Mouse (Mus musculus) right cerebral cortex, postnatal 14 days (tissue): ENCODE results near the gene Kifc1.
"Not testable (repeated sequence)": the region's sequence is repeated elsewhere in the genome, so short reads cannot be mapped to it uniquely, and the experiment has no call there.

Source experiments
- DNase-seq: peaks from one replicate; pipeline ENCODE4 v3.0.0; 2022

Gene Kifc1

DNA sequence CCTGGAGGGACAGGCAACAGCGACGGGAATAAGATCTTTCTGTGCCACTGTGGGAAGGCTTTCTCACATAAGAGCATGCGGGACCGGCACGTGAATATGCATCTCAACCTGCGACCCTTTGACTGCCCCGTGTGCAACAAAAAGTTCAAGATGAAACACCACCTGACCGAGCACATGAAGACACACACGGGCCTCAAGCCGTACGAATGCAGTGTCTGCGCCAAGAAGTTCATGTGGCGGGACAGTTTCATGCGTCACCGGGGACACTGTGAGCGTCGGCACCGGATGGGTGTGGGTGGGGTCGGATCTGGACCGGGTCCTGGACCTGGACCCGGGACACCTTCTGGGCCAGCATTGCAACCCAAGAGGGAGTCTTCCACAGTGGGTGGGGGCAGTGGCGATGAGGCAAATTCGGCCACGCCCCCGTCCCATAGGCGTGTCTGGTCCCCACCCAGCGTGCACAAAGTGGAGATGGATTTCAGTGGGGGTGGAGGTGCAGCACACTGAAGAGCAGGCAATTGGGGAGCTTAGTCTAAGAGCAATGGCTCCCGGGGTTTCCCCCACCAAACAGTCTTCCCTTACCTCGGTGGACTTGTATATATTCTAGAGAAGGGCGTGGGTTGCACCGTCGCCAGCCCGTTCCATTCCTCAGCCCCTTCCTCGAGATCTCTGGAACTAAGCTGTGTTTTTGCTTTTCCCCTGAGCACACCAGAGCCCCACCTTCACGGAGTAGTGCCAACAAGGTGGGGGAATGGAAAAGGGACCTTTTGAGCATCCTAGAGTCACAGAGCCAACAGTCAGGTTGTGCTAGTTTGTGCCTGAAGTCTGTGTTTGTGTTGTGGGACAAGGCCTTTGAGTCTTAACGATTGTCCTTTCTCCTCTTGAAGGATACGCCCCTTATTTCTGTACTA lies 28.1 kb upstream of the Kifc1 start:
- DNase-seq = no peak

DNA sequence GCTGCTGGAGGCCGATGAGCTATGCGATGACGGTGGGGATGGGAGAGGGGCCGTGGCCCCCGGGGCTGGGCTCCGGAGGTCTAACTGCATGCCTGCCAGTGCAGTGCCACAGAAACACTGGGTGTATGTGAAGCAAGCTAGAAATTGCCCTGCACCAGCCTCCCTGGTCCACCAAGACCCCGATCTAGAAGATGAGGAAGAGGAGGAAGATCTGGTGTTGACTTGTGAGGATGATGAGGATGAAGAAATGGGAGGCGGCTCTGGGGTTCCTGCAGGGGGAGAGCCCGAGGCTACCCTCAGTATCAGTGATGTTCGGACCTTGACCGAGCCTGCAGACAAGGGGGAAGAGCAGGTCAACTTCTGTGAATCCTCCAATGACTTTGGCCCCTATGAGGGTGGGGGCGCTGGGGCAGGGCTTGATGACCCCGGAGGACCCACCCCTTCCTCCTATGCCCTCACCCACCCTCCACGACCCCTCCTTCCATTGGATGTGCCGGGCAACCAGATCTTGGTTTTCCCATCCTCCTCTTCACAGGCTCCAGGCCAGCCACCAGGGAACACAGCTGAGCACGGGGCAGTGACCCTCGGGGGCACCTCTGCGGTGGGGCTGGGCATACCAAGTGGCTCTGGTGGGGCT lies 27.3 kb upstream of the Kifc1 start:
- no peak for DNase-seq

DNA sequence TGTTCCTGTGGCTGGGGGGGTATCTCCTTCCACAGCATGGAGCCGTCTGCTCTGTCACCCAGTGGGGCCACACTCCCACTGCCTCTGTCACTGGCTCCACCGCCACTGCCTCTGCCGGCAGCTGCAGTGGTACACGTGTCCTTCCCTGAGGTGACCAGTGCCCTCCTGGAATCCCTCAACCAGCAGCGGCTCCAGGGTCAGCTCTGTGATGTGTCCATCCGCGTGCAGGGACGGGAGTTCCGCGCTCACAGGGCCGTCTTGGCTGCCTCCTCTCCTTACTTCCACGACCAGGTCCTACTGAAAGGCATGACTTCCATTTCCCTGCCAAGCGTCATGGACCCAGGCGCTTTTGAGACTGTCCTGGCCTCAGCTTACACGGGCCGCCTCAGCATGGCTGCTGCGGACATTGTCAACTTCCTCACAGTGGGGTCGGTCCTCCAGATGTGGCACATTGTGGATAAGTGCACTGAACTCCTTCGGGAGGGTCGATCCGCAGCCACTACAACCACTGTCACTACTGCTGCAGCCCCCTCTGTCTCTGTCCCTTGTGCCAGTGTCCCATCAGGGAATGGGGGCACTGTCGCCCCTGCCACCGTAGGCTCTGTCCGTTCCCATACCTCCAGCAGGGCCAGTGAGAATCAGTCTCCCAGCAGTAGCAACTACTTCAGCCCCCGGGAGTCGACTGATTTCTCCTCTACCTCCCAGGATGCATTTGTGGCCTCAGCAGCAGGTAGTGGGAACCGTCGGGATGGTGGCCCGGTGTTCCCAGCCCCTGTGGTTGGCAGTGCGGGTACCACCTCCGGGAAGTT lies 26.6 kb upstream of the Kifc1 start:
- no peak for DNase-seq

DNA sequence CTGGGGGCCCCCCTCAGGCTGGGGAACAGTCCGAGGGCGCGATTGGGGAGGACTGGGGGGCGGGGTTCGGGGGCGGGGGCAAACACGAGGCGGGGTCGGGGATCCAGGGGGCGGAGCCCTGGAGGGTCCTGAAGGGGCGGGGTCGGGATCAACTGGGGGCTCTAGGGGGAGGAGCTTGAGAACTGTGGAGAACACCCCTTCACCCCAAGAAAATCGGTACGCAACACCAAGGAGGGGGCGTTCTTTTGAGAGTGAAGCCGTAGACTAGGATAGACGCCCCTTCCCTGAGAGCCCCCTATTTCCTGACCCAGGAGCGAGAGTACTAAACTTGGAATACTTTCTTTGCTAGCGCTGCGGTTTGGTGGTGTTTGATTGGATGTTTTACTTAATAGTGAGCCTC lies 25.8 kb upstream of the Kifc1 start:
- DNase-seq = no peak

DNA sequence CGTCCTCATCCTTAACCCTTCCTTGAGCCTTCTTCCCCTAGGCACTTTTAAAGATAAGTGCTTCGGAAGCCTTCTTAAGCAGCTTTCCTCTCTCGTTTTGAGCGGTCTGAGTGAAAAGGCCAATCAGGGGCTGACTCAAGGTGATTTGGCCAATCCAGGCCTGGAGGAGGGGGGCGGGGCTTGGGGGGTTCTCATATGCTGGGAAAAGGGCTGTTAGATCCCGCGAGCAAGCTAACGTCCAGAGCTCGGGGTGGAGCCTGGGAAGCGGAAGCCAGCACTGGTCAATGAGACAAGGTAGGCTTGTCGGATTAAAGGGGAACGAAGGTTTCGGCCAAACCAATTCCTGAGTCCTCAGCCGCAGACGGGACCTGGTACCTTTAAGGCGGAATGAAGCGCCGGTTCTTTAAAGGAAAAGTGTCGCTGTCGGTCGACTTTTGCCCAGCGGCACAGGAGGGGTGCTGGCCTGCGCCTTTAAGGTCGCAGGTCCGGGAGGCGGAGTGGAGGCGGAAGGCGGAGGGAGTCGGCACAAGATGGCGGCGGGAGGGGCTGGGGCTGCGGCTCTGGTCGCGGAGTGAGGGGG lies 25.3 kb upstream of the Kifc1 start, which contains the start of the genes Tapbp and Zbtb22:
TSS of gene Tapbp (plus strand) at position 229 of the 580 bp plus-strand sequence.
TSS of gene Zbtb22 (plus strand) at position 234 of the 580 bp plus-strand sequence.
- DNase-seq = peak; percentile 93

DNA sequence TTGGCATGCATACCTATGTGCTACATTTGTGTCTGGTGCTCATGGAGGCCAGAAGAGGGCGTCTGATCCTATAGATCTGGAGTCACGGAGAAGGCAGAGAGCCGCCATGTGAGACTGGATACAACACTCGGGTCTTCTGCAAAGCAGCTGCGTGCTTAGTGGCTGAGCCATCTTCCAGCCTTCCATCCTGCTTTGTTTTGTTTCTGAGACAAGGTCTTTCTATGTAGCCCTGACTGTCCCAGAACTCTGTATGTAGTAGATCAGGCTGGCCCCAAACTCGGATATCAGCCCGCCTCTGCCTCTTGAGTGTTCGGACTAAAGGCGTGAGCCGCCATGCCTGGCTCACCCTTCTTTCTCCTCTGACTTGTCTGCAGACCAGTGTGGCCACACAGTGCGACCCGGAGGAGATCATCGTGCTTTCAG lies 24.5 kb upstream of the Kifc1 start:
- no peak for DNase-seq

DNA sequence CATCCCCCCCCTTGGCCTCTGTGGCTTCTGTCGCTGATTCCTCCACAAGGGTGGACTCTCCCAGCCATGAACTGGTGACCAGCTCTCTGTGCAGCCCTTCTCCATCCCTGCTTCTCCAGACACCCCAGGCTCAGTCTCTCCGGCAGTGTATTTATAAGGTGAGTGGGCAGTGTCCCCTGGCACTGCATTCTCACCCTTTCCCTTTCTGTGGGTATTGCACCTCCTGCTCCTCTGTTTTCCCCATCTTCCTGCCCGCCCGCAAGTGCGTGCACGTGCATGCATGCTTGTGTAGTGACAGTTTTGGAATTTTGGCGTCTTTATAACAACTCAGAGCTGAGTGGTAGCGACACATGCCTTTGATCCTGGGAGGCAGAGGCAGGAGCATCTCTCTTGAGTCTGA lies 23.4 kb upstream of the Kifc1 start:
- no peak for DNase-seq

DNA sequence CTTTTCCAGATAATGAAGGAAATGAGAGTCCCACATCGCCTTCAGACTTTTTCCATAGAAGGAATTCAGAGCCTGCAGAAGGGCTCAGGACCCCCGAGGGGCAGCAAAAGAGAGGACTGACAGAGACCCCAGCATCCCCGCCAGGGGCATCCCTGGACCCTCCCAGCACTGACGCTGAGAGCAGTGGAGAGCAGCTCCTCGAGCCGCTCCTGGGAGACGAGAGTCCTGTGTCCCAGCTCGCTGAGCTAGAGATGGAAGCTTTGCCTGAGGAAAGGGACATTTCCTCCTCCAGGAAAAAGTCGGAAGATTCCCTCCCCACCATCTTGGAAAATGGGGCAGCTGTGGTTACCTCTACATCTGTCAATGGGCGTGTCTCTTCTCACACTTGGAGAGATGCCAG lies 22.8 kb upstream of the Kifc1 start:
- DNase-seq = no peak

DNA sequence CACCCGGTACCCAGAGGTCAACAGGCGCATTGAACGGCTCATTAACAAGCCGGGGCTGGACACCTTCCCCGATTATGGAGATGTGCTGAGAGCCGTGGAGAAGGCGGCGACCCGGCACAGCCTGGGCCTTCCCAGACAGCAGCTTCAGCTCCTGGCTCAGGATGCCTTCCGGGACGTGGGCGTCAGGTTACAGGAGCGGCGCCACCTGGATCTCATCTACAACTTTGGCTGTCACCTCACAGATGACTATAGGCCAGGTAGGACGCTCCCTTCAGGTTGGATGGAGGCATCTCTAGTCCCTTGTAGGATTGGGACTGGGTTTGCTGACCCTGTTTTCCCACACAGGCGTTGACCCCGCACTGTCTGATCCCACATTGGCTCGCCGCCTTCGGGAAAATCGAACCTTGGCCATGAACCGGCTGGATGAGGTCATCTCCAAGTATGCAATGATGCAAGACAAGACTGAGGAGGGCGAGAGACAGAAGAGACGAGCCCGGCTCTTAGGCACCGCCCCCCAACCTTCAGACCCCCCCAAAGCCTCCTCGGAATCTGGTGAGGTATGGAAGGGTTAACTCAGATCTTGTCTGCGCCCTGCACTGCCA lies 21.5 kb upstream of the Kifc1 start:
- DNase-seq = no peak

DNA sequence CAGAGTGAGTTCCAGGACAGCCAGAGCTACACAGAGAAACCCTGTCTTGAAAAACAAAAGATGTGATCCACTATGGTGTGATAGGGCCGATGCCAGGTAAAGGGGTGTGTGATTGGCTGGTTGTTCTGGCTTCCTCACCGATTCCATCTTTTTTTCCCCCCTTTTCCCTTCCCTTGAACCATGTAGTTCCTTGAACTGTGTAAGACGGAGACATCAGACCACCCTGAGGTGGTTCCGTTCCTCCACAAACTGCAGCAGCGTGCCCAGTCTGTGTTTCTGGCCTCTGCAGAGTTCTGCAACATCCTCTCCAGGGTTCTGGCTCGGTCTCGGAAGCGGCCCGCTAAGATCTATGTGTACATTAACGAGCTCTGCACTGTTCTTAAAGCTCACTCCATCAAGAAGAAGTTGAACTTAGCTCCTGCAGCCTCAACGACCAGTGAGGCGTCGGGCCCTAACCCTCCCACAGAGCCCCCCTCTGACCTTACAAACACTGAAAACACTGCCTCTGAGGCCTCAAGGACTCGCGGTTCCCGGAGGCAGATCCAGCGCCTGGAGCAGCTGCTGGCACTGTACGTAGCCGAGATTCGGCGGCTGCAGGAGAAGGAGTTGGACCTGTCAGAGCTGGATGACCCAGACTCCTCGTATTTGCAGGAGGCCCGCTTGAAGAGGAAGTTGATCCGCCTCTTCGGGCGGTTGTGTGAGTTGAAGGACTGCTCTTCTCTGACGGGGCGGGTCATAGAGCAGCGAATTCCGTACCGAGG lies 20.8 kb upstream of the Kifc1 start:
- no peak for DNase-seq

DNA sequence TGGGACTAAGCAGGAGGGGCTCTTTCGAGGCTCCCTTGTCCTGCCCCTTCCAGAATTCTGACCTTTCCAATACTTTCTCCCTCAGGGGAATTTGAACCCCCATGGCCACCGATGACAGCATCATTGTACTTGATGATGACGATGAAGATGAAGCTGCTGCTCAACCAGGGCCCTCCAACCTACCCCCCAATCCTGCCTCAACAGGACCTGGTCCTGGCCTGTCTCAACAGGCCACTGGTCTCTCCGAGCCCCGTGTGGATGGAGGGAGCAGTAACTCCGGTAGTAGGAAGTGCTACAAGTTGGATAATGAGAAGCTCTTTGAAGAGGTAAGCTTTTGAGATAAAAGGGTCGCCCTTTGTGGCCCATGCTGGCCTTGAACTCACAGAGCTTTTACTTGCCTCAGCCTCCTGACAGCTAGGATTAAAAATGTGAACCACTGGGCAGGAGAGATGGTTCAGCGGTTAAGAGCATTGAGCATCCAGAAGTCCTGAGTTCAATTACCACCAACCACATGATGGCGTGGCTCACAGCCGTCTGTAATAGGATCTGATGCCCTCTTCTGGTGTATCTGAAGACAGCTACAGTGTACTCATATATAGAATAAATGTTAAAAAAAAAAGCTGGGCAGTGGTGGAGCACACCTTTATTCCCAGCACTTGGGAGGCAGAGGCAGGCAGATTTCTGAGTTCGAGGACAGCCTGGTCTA lies 20.0 kb upstream of the Kifc1 start:
- DNase-seq = no peak

DNA sequence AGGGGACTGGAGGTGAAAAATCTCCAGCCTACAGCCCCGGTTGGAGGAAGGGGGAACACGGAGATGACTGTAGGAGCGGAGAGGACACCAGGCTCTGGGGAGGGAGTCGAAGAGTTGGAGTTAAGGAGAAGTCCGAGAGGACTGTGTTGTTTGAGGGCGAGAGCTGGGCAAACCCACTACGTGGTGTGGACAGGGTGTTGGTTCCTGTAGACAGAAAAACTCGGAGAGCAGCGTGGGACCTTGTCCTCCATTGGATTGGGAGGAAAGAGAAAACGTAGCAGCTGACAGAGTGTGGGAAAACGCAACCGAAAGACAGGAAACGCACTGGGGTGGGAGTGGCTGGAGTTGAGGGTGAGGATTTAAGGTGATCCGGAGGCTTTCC lies 19.4 kb upstream of the Kifc1 start:
- DNase-seq = no peak

DNA sequence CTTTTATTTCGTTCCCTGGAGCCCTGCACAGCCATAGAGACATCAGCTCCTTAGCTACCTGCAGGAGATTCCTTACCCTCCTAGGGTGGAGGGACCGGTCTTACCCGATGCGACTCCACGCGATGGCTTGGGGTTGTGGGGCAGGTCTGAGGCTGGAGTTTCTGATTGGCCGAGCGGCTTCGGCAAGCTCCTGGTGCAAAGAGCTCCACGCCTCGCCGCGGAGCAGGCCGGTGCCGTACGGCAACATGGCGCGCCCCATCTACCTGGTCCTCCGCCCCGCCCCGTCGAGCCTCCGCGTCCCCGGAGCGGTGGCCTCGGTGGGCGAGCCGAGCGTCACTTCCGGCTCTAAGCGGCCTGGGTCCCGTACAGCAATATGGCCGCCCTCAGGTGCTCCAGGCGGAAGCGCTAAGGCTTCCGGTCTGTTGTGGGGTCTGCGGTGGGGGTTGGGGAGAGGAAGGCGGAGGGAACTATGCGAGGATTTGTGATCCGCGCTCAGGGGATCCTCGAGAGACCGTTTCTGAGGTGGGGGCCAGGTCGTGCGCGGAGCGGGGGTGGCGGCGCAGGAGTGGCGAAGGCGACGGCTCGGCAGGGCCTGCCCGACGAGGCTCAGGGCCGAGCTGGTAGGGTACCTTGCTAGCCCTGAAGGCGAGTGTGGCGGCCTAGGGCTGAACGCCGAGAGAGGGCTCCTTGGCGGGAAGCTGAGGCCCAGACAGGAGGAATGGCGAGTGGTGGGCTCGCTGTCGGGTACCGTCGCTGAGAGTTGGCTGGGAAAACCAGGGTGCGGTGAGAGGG lies 18.8 kb upstream of the Kifc1 start, which contains the start of gene Daxx:
TSS of gene Daxx (plus strand) at position 338 of the 792 bp plus-strand sequence.
- DNase-seq = peak; percentile 98

DNA sequence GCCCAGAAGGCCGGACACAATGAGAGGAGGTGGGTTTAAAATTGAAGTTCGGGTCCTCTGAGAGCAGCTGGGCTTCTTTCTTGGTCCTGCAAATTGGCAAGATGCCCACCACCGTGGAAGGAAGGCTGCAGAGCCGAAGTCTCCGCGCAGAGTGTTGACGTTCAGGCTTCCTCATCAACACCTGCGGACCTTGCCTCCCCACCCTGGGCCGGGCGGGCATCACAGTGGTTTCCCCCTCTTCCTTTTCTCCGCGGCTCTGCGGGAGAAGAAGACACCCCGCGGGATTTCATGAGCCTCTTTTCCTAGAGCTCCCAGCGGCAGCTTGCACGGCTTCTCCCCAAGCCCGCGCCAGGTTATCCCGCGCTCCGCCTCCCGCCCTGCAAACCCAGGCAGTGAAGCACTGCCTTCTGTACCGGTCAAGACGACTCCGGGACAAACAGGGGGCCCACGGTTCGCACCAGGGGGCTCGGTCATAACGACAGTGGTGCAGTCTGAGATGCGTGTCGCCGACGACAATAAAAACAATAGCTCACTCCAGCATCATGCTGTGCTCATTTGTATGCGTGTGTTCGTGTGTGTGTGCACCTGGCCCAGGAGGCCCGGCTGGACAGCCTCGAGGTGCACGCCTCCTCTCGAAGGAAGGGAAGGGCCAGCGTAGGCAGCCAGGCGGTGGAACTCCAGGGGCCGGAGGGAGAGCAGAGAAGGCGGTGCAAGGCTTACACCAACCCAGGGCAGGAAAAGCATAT lies 18.0 kb upstream of the Kifc1 start:
- peak; percentile 73 for DNase-seq

DNA sequence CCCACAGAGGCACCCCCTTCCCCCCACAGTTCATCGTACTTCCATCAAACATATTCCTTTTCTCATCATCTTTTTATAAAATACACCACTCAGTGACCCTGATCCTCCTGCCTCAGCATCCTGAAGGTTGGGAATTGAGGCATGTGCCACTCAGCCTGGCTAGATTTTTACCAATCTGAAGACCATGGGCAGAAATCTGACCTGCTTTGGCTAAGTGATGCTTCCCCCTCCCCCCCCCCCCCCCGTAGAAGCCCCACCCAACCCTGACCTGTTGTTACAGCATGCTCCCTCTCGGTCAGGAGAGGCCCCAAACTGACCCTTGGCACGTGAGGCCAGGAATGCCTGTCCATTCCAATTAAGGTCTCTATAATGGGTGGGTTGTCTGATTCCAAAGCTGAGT lies 14.4 kb upstream of the Kifc1 start, which contains the start of gene Platr17:
TSS of gene Platr17 (plus strand) at position 301 of the 400 bp plus-strand sequence.
- not testable (repeated sequence) for DNase-seq

DNA sequence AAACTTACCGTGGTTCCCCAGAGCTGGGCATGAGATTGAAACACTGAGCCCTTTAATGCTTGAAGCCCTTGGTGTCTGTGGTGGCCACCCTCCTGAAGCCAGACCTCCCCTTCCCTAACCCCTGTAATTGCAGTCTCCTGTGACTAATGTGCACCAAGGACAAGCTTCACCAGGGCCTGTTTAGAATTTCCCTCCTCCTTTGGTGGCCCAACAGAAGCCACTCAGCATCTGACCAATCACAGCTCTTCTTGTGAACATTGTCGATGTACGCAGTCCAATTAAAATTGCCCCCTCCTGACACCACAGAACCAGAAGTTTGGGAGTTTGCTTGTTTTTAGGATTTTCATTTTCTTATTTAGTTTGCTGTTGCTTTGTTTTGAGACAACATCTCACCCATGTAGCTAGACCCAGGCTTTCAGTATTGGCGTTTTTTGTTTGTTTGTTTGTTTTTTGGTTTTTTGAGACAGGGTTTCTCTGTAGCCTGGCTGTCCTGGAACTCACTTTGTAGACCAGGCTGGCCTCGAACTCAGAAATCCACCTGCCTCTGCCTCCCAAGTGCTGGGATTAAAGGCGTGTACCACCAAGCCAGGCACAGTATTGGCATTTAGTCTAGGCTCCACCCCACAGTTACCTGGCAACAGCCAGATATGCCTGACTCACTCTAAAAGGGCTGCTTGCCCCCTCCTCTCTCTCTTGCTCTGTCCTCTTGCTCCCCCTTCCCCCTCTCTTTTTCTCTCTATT lies 13.6 kb upstream of the Kifc1 start:
- DNase-seq = not testable (repeated sequence)

DNA sequence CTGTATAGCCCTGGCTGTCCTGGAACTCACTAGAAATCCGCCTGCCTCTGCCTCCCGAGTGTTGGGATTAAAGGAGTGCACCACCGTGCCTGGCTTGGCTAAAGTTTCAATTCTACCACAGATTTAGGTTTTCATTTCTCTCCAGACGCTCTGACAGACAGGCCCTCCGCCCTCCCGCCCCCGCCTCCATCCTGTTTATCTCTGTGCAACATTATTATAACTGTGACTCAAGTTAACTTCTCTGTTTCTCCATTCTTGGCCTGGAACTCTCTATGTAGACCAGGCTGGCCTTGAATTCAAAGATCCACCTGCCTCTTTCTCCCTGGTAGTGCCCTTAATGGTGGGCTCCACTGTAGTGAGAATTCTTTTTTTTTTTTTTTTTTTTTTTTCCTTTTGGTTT lies 12.0 kb upstream of the Kifc1 start:
- no peak for DNase-seq

DNA sequence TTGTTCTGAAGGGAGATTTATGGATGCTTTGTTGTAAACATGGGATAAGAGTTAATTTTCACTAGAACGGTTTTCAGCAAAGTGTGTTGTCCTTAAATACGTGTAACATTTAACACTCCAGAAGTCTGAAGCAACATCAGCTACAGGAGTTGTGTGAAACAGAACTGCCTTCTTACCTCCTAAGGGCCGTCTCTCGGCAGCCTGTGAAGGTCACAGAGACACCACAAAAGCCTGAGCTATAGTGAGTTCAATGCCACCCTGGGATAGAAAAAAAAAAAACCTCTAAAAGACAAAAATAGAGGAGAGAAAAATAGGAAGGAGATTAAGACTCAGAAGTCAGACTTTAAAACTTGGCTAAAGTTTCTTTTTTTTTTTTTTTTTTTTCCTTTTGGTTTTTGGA lies 11.6 kb upstream of the Kifc1 start:
- no peak for DNase-seq

DNA sequence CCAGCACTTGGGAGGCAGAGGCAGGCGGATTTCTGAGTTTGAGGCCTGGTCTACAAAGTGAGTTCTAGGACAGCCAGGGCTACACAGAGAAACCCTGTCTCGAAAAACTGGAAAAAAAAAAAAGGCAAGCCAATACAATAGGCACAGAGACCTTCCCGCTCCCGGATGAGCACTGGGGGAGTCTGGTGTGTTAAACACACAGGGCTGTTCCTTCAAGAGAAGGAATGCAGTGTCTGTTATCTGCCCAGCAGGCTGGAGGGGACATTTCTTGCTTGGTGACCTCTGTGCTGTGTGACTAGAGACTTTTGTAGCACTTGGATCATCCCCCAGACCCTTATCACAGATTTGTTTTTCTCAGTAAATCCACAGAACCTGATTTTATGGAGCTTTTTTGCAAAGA lies 11.2 kb upstream of the Kifc1 start:
- DNase-seq = no peak
